Mouse (Mus musculus) urinary bladder, postnatal 0 days (tissue): ENCODE results near the gene Hsf3. TPM values are rescaled to one million over a fixed set of nuclear protein-coding genes. Genes with fewer than 3 reads are reported as not detected.

Experiments
- polyA plus RNA-seq: library from polyadenylated mRNA; unstranded; fragments of >200 nt; fragmentation: Nextera tagmentation; extraction: Ambion mirVana; gene quantifications from 2 replicates; pipeline ENCODE4 v1.2.1, GENCODE M21; 2015

Hsf3 gene
- 0.06 TPM in 1 of 2 replicates, not detected in the other for polyA plus RNA-seq

DNA sequence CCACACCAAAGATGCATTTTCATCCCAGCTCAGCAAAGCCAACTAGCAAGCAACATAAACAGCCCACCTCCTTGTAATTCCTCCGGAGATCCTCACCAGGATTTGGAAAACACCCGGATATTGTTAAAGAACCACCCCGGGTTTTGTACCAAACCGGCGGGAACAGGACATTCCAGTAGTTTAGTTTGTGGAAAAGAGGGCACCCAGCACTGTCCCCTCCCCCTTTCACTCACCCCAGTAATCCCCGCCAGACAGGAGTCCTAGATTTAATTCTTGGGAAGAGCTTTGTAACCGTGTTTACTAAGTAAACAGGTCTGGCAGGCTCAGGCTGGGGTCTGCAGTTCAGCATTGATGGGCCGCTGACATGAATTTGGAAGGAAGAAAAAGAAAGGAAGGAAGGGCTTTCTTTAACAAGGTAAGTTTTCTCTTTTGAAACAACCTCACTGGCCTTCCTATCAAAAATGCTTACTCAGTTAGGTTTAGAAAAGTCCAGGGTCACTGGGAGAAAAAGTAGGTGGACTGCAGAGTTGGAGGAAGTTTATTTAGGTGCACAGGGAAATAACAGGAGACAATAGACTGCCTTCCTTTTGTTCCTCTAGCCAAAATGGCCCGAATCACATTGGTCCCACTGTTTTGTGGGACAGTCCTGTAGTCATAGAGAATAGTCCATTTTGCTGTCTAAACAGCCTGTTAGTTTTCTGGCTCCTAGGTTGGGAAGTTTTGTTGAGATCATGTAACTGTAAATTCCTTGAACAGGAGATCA is at the start of gene Hsf3:
Hsf3 (minus strand) TSS at position 94 of the 763 bp plus-strand sequence.

GRCm38 (mm10) chrX:96455149-96455548 is 945 bp downstream of the Hsf3 start, which contains the start of gene Heph:
TSS of gene Heph (plus strand) at chrX:96455359.

GRCm38 (mm10) chrX:96293338-96293737 is 162.8 kb downstream of the Hsf3 start, which contains the start of gene Vsig4:
TSS of gene Vsig4 (minus strand) at chrX:96293438.

Other genes starting within 250 kb of the Hsf3 start
- 0.54 and 5.6 TPM in 2 replicates for gene Vsig4, start 162.9 kb downstream of the Hsf3 start, polyA plus RNA-seq
- 2.2 and 2.3 TPM in 2 replicates for gene Heph, start 935 bp downstream of the Hsf3 start, polyA plus RNA-seq